Mouse (Mus musculus): ENCODE measurements around the gene Scarb2.

Gene Scarb2

DNA sequence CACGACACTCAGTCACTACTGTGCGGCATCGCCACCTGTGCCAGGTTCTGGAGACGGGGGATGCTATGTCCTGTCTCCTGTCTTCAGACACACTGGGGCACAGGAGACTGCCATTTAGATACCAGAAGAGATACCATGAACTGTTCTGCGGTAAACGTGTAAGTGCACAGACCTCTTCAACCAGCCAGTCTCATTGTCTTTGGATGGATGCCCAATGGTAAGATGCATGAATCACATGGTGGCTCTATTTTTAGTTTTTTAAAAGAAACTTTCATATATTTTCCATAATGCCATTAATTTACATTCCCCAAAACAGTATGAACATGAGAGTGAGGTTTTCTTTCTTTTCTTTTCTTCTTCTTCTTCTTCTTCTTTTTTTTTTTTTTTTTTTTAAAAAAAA, 38.4 kb downstream of the Scarb2 start:
- no peak for TF ChIP-seq GATA4 (IDR thresholded peaks at IDR 0.05; ENCODE audit: insufficient replicate concordance, low read length)

- TF ChIP-seq GATA4 (IDR thresholded peaks at IDR 0.05; ENCODE audit: insufficient replicate concordance, low read length) = no peak
Measured at GRCm38 (mm10) chr5:92467102-92467766, 39.4 kb downstream of the Scarb2 start.

DNA sequence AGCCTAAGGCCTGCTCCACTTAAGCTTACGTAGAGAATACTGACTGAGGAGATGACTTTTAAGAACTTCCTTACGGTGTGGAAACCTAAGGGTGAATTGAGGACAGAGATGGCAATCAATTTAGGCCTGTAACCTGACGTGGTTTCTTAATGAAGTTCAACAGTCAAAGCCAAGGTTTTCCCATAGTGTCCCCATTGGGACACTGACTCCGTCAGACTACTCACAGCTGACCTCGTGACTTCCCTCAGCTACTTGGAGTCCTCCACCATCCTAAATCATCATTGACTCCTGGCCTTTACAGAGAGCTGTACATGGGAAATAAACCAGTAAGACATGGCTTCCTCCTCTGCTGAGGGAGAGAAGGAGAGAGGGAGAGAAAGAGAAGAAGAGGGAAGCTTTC, 41.1 kb downstream of the Scarb2 start:
- no peak for TF ChIP-seq GATA4 (IDR thresholded peaks at IDR 0.05; ENCODE audit: insufficient replicate concordance, low read length)

DNA sequence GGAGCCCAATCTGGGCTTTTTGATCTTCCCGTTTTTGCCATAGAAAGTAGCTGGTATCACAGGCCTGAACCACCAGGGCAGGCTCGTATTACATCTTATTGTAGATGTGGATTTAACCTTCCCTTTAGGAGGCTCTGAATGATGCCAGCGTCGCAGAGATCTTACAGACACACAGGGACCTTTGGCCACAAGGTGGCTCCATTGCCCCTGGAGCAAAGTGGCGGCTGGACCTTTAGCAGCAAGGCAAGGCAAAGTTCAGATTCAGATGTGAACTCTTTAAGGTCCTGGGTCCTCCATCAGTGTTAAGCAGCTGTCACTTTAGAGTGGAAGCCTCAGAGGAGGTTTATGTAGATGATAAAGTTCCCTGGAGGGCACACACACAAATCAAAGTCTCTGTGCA, 45.3 kb downstream of the Scarb2 start:
- no peak for TF ChIP-seq GATA4 (IDR thresholded peaks at IDR 0.05; ENCODE audit: insufficient replicate concordance, low read length)

DNA sequence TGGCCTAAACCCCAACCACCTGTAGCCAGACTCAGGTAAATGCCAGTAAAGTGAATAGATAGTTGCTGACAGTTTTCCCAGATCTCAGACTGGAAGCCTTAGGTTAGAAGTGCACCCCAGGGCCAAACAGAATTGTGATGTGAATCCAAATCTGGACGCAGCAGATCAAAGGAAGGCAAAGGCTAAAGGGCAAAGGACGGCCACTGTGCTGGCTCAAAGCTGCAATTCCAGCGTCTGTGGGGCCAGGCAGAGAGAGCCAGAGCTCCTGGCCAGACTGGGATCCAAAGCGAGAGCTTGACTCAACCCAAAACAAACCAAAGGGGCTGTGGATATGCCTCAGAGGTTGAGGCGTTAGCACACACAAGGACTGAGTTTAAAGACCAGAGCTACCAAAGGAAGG, 47.9 kb downstream of the Scarb2 start:
- TF ChIP-seq GATA4 (IDR thresholded peaks at IDR 0.05; ENCODE audit: insufficient replicate concordance, low read length) = peak; percentile 13; the same call in 1 of the 2 replicates

- TF ChIP-seq GATA4 (IDR thresholded peaks at IDR 0.05; ENCODE audit: insufficient replicate concordance, low read length) = no peak
Measured at GRCm38 (mm10) chr5:92457410-92457809, 49.2 kb downstream of the Scarb2 start.

DNA sequence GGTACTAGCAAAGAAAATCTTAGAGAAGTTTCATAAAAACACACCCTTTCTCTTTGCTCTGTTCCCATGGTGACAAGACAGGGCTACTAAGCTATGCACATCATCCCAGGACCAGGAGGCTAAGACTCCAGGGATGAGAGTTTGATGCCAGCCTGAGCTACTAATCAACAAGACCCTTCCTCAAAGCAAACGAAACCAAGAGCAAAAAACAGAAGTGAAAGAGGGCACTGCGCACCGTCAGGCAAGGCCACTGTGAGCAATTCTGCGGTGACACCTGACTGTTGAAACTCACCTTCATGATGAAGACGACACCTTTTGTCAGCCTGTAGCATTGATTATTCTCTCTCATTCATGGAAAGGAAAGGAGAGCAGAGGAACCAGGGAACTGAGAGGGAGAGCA, 53.8 kb downstream of the Scarb2 start:
- no peak for TF ChIP-seq GATA4 (IDR thresholded peaks at IDR 0.05; ENCODE audit: insufficient replicate concordance, low read length)

DNA sequence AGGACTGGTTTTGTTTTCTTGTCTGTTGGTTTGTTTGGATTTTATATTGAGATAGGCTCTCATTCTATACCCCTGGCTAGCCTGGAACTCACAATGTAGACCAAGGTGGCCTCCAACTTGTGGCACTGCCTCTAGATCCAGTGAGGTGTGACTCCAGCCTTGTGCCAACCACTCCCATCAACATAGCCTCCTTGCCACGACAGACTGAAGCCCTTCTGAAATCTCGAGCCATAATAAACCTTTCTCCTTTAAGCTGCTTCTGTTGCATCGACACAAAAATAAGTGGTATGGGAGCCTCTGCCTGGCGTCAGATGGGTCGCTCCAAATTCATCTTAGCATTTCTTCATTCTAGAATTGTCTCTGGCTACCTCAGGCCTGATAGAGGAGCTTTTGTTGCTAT, 59.9 kb downstream of the Scarb2 start:
- no peak for TF ChIP-seq GATA4 (IDR thresholded peaks at IDR 0.05; ENCODE audit: insufficient replicate concordance, low read length)

- TF ChIP-seq GATA4 (IDR thresholded peaks at IDR 0.05; ENCODE audit: insufficient replicate concordance, low read length) = no peak
Measured at GRCm38 (mm10) chr5:92445016-92445415, 61.6 kb downstream of the Scarb2 start.

DNA sequence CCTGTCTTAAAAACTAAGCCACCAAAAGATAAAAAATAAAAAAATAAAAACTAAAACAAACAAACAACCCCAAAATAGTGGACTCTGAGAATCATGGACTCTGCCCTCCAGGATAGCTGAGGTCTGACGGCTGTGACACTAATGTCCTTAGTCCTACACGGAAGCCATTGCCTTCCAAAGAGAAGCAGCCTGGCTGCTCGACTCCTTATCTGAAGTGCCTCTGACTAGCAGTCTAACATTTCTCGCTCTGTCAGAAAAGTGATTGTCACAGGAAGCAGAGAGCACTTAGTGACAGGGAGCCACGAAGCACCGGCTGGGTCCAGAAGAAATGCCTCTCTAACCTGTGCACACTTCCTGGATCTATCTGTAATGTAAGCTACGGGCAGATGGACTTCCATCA, 63.7 kb downstream of the Scarb2 start:
- no peak for TF ChIP-seq GATA4 (IDR thresholded peaks at IDR 0.05; ENCODE audit: insufficient replicate concordance, low read length)

DNA sequence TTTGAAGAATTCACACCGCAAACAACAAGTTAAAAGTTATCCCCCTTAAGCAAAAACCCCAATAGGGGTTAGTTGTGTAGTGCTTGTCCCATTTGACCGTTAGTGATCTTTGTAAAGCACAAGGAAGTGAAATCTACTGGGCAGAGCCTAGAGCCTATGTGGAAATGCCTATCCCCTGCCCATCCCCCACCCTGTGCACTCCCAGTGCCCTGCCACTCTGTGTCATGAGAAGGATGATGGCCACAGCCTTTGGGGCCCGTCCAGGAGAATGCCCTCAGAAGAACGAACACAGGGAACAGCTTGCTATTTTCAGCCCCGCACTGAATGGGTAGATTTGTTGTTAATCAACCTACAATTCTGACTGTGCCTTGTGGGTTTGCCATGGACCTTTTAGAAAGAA, 65.1 kb downstream of the Scarb2 start:
- TF ChIP-seq GATA4 (IDR thresholded peaks at IDR 0.05; ENCODE audit: insufficient replicate concordance, low read length) = no peak

DNA sequence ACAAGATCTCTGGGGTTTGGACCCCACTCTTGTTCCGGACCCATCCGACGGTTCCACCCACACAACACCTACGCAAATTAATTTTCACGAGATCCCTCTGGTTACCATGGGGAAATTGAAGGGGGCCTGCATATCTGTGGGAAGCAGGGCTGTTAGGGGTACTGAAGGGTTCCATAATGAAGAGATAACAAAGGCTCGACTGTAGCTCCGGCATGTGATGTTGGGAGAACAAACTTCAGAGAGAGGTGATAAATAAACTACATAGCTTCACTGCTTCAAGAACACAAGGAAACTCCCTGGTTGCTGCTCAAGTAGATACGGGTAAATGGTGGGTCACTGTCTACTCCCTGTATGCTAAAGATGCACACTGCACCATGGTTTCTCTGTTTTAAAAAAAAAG, 68.1 kb downstream of the Scarb2 start:
- TF ChIP-seq GATA4 (IDR thresholded peaks at IDR 0.05; ENCODE audit: insufficient replicate concordance, low read length) = no peak

DNA sequence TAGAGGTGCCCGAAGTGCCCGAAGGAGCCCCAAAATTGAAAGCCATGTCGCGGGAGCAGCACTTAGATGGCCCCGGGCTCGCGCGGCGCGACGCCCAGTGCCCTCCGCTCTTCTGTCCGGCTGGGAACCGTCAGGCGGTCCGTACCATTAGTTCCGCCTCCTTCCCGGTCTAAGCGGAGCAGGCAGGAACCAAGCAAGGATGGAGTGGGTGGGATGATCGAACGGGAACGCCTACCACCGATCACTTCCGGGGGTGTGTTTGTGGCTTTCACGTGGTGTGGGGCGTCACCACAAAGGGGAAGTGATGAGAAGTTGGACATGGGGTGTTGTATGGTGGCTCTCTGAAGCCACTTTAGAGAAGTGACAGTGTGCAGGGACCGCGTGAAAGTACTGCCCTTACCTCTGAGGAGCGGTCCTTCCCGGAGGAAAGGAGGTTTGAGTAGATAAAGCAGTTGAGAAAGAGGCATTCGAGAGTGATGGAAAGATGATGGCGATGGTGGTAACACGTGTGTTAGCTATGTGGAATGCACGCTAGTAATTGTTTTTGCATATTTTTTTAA, 71.5 kb downstream of the Scarb2 start, which contains the start of gene Nup54:
Gene Nup54, minus strand, starts transcription at position 195 of the 560 bp plus-strand sequence.
- TF ChIP-seq GATA4 (IDR thresholded peaks at IDR 0.05; ENCODE audit: insufficient replicate concordance, low read length) = peak; percentile 66; the same call in 1 of the 2 replicates

DNA sequence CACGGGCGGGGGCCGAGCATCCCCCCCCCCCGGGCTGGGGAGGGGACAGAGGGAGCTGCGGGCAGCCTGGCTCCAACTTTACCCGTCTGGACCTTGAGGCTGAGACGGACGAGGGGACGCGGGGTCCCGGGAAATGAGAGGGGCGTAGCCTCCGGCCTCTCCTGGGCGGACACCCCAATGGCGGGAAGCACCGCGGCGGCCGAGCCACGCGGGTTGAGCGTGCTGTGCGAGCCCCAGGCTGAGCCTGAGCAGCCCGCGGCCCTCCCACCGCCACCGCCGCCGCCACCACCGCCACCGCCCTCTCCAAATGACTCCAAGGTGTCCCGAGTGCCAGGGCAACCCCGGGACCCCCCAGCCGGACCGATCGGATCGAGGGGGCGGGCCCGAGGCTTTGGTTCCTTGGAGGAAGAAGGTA, 72.1 kb downstream of the Scarb2 start:
- no peak for TF ChIP-seq GATA4 (IDR thresholded peaks at IDR 0.05; ENCODE audit: insufficient replicate concordance, low read length)

DNA sequence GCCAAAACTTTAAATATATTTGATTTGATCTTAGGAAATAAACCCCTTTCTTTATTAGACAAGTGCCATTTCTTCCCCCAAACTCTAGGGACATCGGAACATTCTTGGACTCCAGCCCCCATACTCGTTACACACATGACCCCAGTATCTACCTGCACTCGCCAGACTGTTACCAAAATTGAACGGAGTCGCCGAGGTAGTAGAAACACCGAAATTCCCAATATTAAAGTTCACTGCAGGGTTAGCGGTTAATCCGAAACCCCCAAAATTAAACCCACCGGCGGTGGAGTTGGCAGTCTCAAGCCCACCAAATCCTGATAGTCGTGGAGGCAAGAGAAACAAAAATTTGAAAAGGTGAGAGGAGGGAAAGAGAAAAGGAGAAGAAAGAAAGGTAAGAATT, 72.6 kb downstream of the Scarb2 start:
- no peak for TF ChIP-seq GATA4 (IDR thresholded peaks at IDR 0.05; ENCODE audit: insufficient replicate concordance, low read length)

GRCm38 (mm10) chr5:92431611-92432010, 75.0 kb downstream of the Scarb2 start:
- TF ChIP-seq GATA4 (IDR thresholded peaks at IDR 0.05; ENCODE audit: insufficient replicate concordance, low read length) = no peak

DNA sequence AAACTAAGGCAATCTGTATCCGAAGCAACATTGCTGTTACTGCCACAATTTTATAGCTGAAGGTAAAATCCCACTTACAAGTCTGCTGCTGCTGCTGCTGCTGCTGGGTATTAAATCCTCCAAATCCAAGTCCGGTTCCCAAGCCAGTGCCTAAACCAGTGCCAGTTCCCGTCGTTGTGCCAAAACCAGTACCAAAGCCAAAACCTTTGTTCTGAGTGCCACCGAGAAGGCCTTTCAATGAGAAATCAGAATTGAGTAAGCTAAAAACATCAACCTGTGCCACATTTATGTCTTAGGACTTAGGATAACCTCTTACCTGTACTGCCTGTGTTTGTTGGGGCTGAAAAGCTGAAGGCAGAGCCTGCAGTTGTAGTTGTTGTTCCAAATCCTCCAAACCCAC, 75.9 kb downstream of the Scarb2 start:
- TF ChIP-seq GATA4 (IDR thresholded peaks at IDR 0.05; ENCODE audit: insufficient replicate concordance, low read length) = no peak

Data from liver, adult (tissue).